Mouse (Mus musculus) kidney, adult 2 months (tissue): ENCODE measurements around the gene Mcm5.

Source experiments
- CTCF ChIP-seq: fragments of 200-500 bp; conservative IDR thresholded peaks from 2 replicates; pipeline ENCODE4 v1.5.1; 2011; ENCODE audit warnings: low read depth, mild to moderate bottlenecking, control low read depth, low read length, moderate library complexity, mixed read lengths; ENCODE audit not compliant: insufficient read depth, insufficient read length
- POLR2A ChIP-seq: fragments of 200-500 bp; IDR thresholded peaks from one replicate; pipeline ENCODE4 v1.6.1; 2011; ENCODE audit warnings: low read depth, low read length, control low read depth

- no peak for TF ChIP-seq POLR2A
- TF ChIP-seq CTCF, result no peak
These were observed 62.8 kb downstream of the Mcm5 start for GRCm38 (mm10) chr8:75172009-75172685.
